Mouse (Mus musculus): ENCODE results near the gene D930020B18Rik. TPM values are rescaled to one million over a fixed set of nuclear protein-coding genes. Genes with fewer than 3 reads are reported as not detected.

Gene D930020B18Rik
- 0.10 and 0.19 TPM in 2 replicates for polyA plus RNA-seq (2015; fragmentation: Nextera tagmentation; extraction: Ambion mirVana)

GRCm38 (mm10) chr10:121641272-121642053 is at the start of gene D930020B18Rik:
Gene D930020B18Rik (plus strand): TSS chr10:121641588.
- under 1% methylated on average over 69 of the region's 69 CpGs for WGBS
- H3K36me3 ChIP-seq = no peaks in the 10 kb centered on the region
- H3K27ac ChIP-seq (replicated peaks) = no peak within 1 kb of the TSS
- ATAC-seq (replicated peaks) = peak; percentile 44; the same call in 1 of the 2 replicates
- peak within 1 kb of the TSS; percentile 96 for H3K4me2 ChIP-seq (replicated peaks)
- peaks cover 18% of the 10 kb centered on the region for H3K4me1 ChIP-seq
- peaks cover 25% of the 10 kb centered on the region for H3K27me3 ChIP-seq
- H3K4me3 ChIP-seq = peak within 1 kb of the TSS; percentile 53
- peak within 1 kb of the TSS; percentile 46 for H3K9ac ChIP-seq (replicated peaks)
- no peaks in the 10 kb centered on the region for H3K9me3 ChIP-seq

GRCm38 (mm10) chr10:121596580-121596979 is 44.8 kb upstream of the D930020B18Rik start:
- peaks cover 50% of the 10 kb centered on the region for H3K36me3 ChIP-seq
- H3K27me3 ChIP-seq = no peaks in the 10 kb centered on the region
- no peak overlapping the region for H3K27ac ChIP-seq (replicated peaks)
- no peak overlapping the region for H3K9ac ChIP-seq (replicated peaks)
- 89% methylated on average over 9 of the region's 9 CpGs for WGBS
- H3K9me3 ChIP-seq = no peaks in the 10 kb centered on the region
- no peak for ATAC-seq (replicated peaks)
- H3K4me2 ChIP-seq (replicated peaks) = no peak overlapping the region
- H3K4me3 ChIP-seq = no peak overlapping the region
- H3K4me1 ChIP-seq = no peaks in the 10 kb centered on the region

- no peaks in the 10 kb centered on the region for H3K27me3 ChIP-seq
- WGBS = 87% methylated on average over 6 of the region's 6 CpGs
- ATAC-seq (replicated peaks) = no peak
- no peak overlapping the region for H3K9ac ChIP-seq (replicated peaks)
- H3K36me3 ChIP-seq = peaks cover 76% of the 10 kb centered on the region
- no peaks in the 10 kb centered on the region for H3K4me1 ChIP-seq
- no peak overlapping the region for H3K27ac ChIP-seq (replicated peaks)
- no peak overlapping the region for H3K4me2 ChIP-seq (replicated peaks)
- H3K4me3 ChIP-seq = no peak overlapping the region
- no peaks in the 10 kb centered on the region for H3K9me3 ChIP-seq
Observed at GRCm38 (mm10) chr10:121601272-121601671, 40.1 kb upstream of the D930020B18Rik start.

GRCm38 (mm10) chr10:121603556-121603955 is 37.8 kb upstream of the D930020B18Rik start:
- H3K4me1 ChIP-seq = no peaks in the 10 kb centered on the region
- no peak overlapping the region for H3K27ac ChIP-seq (replicated peaks)
- H3K9ac ChIP-seq (replicated peaks) = no peak overlapping the region
- 93% methylated on average over 4 of the region's 4 CpGs for WGBS
- no peaks in the 10 kb centered on the region for H3K9me3 ChIP-seq
- no peak overlapping the region for H3K4me3 ChIP-seq
- no peaks in the 10 kb centered on the region for H3K27me3 ChIP-seq
- H3K36me3 ChIP-seq = peaks cover 89% of the 10 kb centered on the region
- no peak overlapping the region for H3K4me2 ChIP-seq (replicated peaks)
- ATAC-seq (replicated peaks) = no peak

- 96% methylated on average over 13 of the region's 13 CpGs for WGBS
- Histone ChIP-seq H3K4me1 (no peaks in the 10 kb centered on the region), H3K9me3 (no peaks in the 10 kb centered on the region), H3K27me3 (no peaks in the 10 kb centered on the region), H3K4me3 (no peak overlapping the region), H3K4me2 (replicated peaks) (no peak overlapping the region), H3K27ac (replicated peaks) (no peak overlapping the region), H3K9ac (replicated peaks) (no peak overlapping the region), H3K36me3 (peaks cover 85% of the 10 kb centered on the region)
- no peak for ATAC-seq (replicated peaks)
Observed at GRCm38 (mm10) chr10:121604632-121605344, 36.6 kb upstream of the D930020B18Rik start.

- ATAC-seq (replicated peaks) = no peak
- H3K27me3 ChIP-seq = no peaks in the 10 kb centered on the region
- no peaks in the 10 kb centered on the region for H3K4me1 ChIP-seq
- no peak overlapping the region for H3K27ac ChIP-seq (replicated peaks)
- H3K4me2 ChIP-seq (replicated peaks) = no peak overlapping the region
- 94% methylated on average over 10 of the region's 10 CpGs for WGBS
- no peaks in the 10 kb centered on the region for H3K9me3 ChIP-seq
- no peak overlapping the region for H3K4me3 ChIP-seq
- H3K36me3 ChIP-seq = peaks cover 88% of the 10 kb centered on the region
- H3K9ac ChIP-seq (replicated peaks) = no peak overlapping the region
Observed at GRCm38 (mm10) chr10:121608177-121608576, 33.2 kb upstream of the D930020B18Rik start.

GRCm38 (mm10) chr10:121611587-121611986 is 29.8 kb upstream of the D930020B18Rik start:
- Histone ChIP-seq H3K4me3 (no peak overlapping the region), H3K27ac (replicated peaks) (no peak overlapping the region), H3K4me1 (no peaks in the 10 kb centered on the region), H3K36me3 (peaks cover 81% of the 10 kb centered on the region), H3K9ac (replicated peaks) (no peak overlapping the region), H3K9me3 (no peaks in the 10 kb centered on the region), H3K4me2 (replicated peaks) (no peak overlapping the region), H3K27me3 (no peaks in the 10 kb centered on the region)
- no peak for ATAC-seq (replicated peaks)
- WGBS = 62% methylated on average over 10 of the region's 10 CpGs

- H3K4me1 ChIP-seq = no peaks in the 10 kb centered on the region
Observed at GRCm38 (mm10) chr10:121612448-121612847, 28.9 kb upstream of the D930020B18Rik start.

GRCm38 (mm10) chr10:121613570-121613969 is 27.8 kb upstream of the D930020B18Rik start:
- H3K4me3 ChIP-seq = no peak overlapping the region
- H3K9ac ChIP-seq (replicated peaks) = no peak overlapping the region
- H3K36me3 ChIP-seq = peaks cover 82% of the 10 kb centered on the region
- no peaks in the 10 kb centered on the region for H3K27me3 ChIP-seq
- no peaks in the 10 kb centered on the region for H3K9me3 ChIP-seq
- 92% methylated on average over 13 of the region's 13 CpGs for WGBS
- ATAC-seq (replicated peaks) = no peak
- no peak overlapping the region for H3K27ac ChIP-seq (replicated peaks)
- no peak overlapping the region for H3K4me2 ChIP-seq (replicated peaks)
- no peaks in the 10 kb centered on the region for H3K4me1 ChIP-seq

More at GRCm38 (mm10) chr10:121612448-121612847, 28.9 kb upstream of the D930020B18Rik start:
- Histone ChIP-seq H3K27ac (replicated peaks) (no peak overlapping the region), H3K27me3 (no peaks in the 10 kb centered on the region), H3K9me3 (no peaks in the 10 kb centered on the region), H3K4me2 (replicated peaks) (no peak overlapping the region), H3K9ac (replicated peaks) (no peak overlapping the region), H3K4me3 (no peak overlapping the region), H3K36me3 (peaks cover 81% of the 10 kb centered on the region)
- 92% methylated on average over 6 of the region's 6 CpGs for whole genome bisulfite sequencing
- no peak for ATAC-seq (replicated peaks)

GRCm38 (mm10) chr10:121615146-121615870 is 26.1 kb upstream of the D930020B18Rik start:
- Histone ChIP-seq H3K36me3 (peaks cover 79% of the 10 kb centered on the region), H3K4me2 (replicated peaks) (no peak overlapping the region), H3K9me3 (no peaks in the 10 kb centered on the region), H3K9ac (replicated peaks) (no peak overlapping the region), H3K4me1 (no peaks in the 10 kb centered on the region), H3K27ac (replicated peaks) (no peak overlapping the region), H3K4me3 (no peak overlapping the region), H3K27me3 (no peaks in the 10 kb centered on the region)
- WGBS = 97% methylated on average over 13 of the region's 13 CpGs
- ATAC-seq (replicated peaks) = no peak

GRCm38 (mm10) chr10:121615935-121616334 is 25.5 kb upstream of the D930020B18Rik start:
- Histone ChIP-seq H3K4me3 (no peak overlapping the region), H3K4me1 (no peaks in the 10 kb centered on the region), H3K9me3 (no peaks in the 10 kb centered on the region), H3K9ac (replicated peaks) (no peak overlapping the region), H3K27ac (replicated peaks) (no peak overlapping the region), H3K36me3 (peaks cover 77% of the 10 kb centered on the region), H3K4me2 (replicated peaks) (no peak overlapping the region), H3K27me3 (no peaks in the 10 kb centered on the region)
- 47% methylated on average over 7 of the region's 7 CpGs for WGBS
- ATAC-seq (replicated peaks) = no peak

GRCm38 (mm10) chr10:121622431-121622830 is 19.0 kb upstream of the D930020B18Rik start:
- Histone ChIP-seq H3K9ac (replicated peaks) (no peak overlapping the region), H3K36me3 (peaks cover 38% of the 10 kb centered on the region), H3K4me3 (no peak overlapping the region), H3K27ac (replicated peaks) (no peak overlapping the region), H3K4me1 (peaks cover 23% of the 10 kb centered on the region), H3K27me3 (no peaks in the 10 kb centered on the region), H3K4me2 (replicated peaks) (no peak overlapping the region), H3K9me3 (no peaks in the 10 kb centered on the region)
- WGBS = 89% methylated on average over 6 of the region's 6 CpGs
- no peak for ATAC-seq (replicated peaks)
